Mouse (Mus musculus) liver, postnatal 0 days (tissue): Measurements from ENCODE around the gene Atp8a2.

Experiments
- CTCF ChIP-seq: sonication (generic); IDR thresholded peaks from 2 replicates; pipeline ENCODE4 v1.5.1; 2016; ENCODE audit warnings: antibody characterized with exemption, low read depth
- EP300 ChIP-seq: IDR thresholded peaks from 2 replicates; pipeline ENCODE4 v1.6.1; 2016; ENCODE audit warnings: antibody characterized with exemption, low read depth, mild to moderate bottlenecking

DNA sequence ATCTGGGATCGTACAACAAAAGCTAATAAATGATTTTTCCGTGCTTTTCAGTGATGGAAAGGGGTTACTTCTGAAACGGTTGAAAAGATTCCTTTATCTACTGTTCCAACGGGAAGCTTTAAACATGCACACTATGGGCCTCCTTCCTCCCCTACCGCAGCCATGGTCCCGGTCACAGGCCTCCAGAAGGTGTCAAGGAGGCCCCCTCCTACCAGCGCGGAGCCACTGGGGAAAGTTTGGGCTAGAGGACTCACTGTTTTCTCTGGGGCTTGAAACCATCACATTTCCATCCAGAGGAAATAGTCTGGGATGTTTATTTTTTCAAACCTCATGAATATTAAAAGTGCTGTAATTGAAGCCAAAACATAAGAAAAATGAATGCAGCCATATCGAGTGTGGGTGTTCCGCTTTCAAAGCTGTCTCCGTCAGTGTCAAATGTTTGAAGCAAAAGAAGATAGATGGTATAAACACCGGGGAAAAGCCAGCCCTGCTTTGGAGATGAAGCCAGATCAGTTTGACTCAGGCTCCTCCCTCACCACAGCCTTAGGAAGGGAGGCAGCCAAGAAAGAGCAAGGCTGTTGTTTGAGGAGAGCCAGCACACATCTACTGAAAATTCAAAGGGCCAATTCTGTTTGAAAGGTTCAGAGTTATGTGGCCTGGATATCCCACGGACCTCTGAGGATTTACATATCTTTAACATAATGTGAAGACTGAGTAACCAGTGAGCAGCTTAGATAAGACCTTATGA lies 481.1 kb downstream of the Atp8a2 start:
- no peak for TF ChIP-seq CTCF
- no peak for TF ChIP-seq EP300
